Mouse (Mus musculus) intestine, embryonic 16.5 days (tissue): Measurements from ENCODE around the gene Dcakd. TPM values are rescaled to one million over a fixed set of nuclear protein-coding genes. Genes with fewer than 3 reads are reported as not detected.

ENCODE experiments used
- ATAC-seq: fragments of 200-750 bp; cut with Nextera tagmentation; 2 replicates; pipeline ENCODE4 v1.8.0; 2017; ENCODE audit warnings: moderate TSS enrichment, moderate library complexity
- H3K27ac ChIP-seq: fragments of 300-500 bp; sonication (generic); 2 replicates; pipeline ENCODE4 v1.5.1; 2014; ENCODE audit warnings: mild to moderate bottlenecking, low read length
- H3K27me3 ChIP-seq: fragments of 300-500 bp; sonication (generic); replicated peaks from 2 replicates; pipeline ENCODE4 v1.6.1; 2014; ENCODE audit warnings: low read length, control low read depth, mixed read lengths; ENCODE audit not compliant: control insufficient read depth, insufficient read depth
- H3K36me3 ChIP-seq: fragments of 300-500 bp; sonication (generic); 2 replicates; pipeline ENCODE4 v1.6.1; 2014; ENCODE audit warnings: low read length, control low read depth; ENCODE audit not compliant: control insufficient read depth, insufficient read depth
- H3K4me1 ChIP-seq: fragments of 300-500 bp; sonication (generic); 2 replicates; pipeline ENCODE4 v1.6.1; 2014; ENCODE audit warnings: low read length, control low read depth, mixed read lengths; ENCODE audit not compliant: control insufficient read depth, insufficient read depth
- H3K4me2 ChIP-seq: fragments of 300-500 bp; sonication (generic); 2 replicates; pipeline ENCODE4 v1.6.1; 2014; ENCODE audit warnings: low read depth, low read length, control low read depth
- H3K4me3 ChIP-seq: fragments of 300-500 bp; sonication (generic); 2 replicates; pipeline ENCODE4 v1.5.1; 2014; ENCODE audit warnings: mild to moderate bottlenecking, low read length
- H3K9ac ChIP-seq: fragments of 300-500 bp; sonication (generic); 2 replicates; pipeline ENCODE4 v1.6.1; 2014; ENCODE audit warnings: low read depth, low read length
- H3K9me3 ChIP-seq: fragments of 300-500 bp; sonication (generic); 2 replicates; pipeline ENCODE4 v1.6.1; 2016; ENCODE audit warnings: low read length, control low read depth; ENCODE audit not compliant: control insufficient read depth
- WGBS: fragments of 180-500 bp; shearing (Covaris S2); extraction: QIAGEN DNeasy Blood & Tissue Kit; methylation state at CpG from one replicate; pipeline ENCODE4 v1.1.7; 2014; 5-methylcytosine and 5-hydroxymethylcytosine counted together
- polyA plus RNA-seq: library from polyadenylated mRNA; unstranded; fragments of >200 nt; fragmentation: Nextera tagmentation; extraction: Ambion mirVana; gene quantifications from 2 replicates; pipeline ENCODE4 v1.2.1, GENCODE M21; 2015

Gene Dcakd
- 91.5 and 92.7 TPM in 2 replicates for polyA plus RNA-seq

DNA sequence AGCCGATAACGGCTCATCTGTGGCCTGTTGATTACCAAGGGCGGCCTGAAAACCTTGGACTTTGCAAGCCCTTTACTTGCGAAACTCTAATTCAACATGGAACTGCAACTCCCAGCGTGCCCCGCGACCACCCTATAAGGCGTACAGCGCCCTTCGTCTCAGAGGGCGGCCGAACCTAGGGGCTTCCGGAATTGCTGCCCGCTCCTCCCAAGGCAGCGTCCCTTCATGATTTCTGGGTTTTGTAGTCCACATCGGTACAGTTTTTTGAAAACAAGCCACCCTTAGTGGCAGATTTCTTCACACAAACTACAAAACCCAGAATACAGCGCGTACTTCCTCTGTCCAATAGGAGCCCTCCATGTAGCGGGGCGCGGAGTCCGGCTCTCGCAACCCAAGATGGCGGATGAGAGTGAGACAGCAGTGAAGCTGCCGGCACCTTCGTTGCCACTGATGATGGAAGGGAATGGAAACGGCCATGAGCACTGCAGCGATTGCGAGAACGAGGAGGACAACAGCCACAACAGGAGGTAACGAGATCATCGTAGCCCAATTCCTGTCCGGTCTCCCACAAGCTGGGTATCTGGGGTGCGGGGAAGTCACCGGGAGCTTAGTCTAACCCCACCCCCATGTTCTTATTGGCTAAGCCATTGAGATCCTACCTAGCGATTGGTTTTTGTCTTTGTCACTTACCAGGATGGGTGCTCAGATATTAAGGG is at the start of gene Dcakd, which contains the start of gene Nmt1:
TSS of gene Dcakd (minus strand) at position 158 of the 716 bp plus-strand sequence.
TSS of gene Nmt1 (plus strand) at position 15 of the 716 bp plus-strand sequence.
- Histone ChIP-seq H3K27ac (peak within 1 kb of the TSS; percentile 66), H3K27me3 (no peaks in the 10 kb centered on the region), H3K9ac (peak within 1 kb of the TSS; percentile 73), H3K4me1 (peaks cover 17% of the 10 kb centered on the region), H3K4me3 (peak within 1 kb of the TSS; percentile 77), H3K4me2 (peak within 1 kb of the TSS; percentile 69), H3K36me3 (no peaks in the 10 kb centered on the region), H3K9me3 (no peaks in the 10 kb centered on the region)
- peak; percentile 99 for ATAC-seq
- under 1% methylated on average over 36 of the region's 36 CpGs for WGBS

DNA sequence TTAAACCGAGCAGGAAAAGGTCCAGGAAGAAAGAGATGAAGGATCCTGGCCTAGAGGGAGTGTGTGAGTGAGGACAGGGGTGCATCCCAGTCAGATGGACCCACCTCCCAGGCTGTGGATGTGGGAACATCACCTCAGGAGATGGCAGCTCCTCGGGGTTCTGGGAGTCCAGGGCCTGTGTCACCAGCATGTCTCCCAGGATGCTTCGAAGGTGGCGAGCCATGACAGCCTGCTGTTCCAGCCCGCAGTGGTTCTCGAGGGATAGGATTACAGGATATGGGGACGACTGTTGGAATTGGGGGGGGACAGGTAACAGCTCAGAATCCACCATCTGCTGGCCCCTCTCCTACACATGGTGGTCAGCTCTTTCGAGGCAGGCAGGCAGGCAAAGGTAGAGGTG is 48.4 kb upstream of the Dcakd start:
- peaks cover 7% of the 10 kb centered on the region; the same call in 1 of the 2 replicates for H3K4me1 ChIP-seq
- ATAC-seq: no peak
- no peak overlapping the region for H3K27ac ChIP-seq
- H3K4me3 ChIP-seq: no peak overlapping the region
- no peak overlapping the region for H3K4me2 ChIP-seq
- H3K27me3 ChIP-seq: peaks cover 8% of the 10 kb centered on the region; the same call in 1 of the 2 replicates
- no peaks in the 10 kb centered on the region for H3K36me3 ChIP-seq
- H3K9me3 ChIP-seq: no peaks in the 10 kb centered on the region
- H3K9ac ChIP-seq: no peak overlapping the region
- WGBS: 82% methylated on average over 8 of the region's 8 CpGs

DNA sequence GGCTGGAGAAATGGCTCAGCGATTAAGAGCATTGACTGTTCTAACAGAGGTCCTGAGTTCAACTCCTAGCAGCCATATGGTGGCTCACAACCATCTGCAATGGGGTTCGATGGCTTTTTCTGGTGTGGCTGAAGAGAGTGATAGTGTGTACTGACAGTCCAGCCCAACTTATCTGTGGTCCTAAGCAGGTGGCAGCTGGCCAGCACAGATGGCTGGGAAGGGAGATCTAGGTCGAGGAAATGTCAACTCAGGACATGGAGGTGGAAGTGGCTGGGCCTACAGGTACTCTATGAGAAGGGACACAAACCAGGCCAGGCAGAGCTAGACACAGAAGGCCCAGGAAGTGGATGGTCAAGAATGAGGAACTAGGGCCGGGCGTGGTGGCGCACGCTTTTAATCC is 47.9 kb upstream of the Dcakd start:
- Histone ChIP-seq H3K4me1 (peaks cover 7% of the 10 kb centered on the region; the same call in 1 of the 2 replicates), H3K9me3 (no peaks in the 10 kb centered on the region), H3K4me2 (no peak overlapping the region), H3K36me3 (no peaks in the 10 kb centered on the region), H3K9ac (no peak overlapping the region), H3K27ac (no peak overlapping the region), H3K4me3 (no peak overlapping the region), H3K27me3 (0 out of 2 replicates have a peak, but pooled peaks cover 6% of the 10 kb centered on the region)
- WGBS: 90% methylated on average over 7 of the region's 7 CpGs
- no peak for ATAC-seq

DNA sequence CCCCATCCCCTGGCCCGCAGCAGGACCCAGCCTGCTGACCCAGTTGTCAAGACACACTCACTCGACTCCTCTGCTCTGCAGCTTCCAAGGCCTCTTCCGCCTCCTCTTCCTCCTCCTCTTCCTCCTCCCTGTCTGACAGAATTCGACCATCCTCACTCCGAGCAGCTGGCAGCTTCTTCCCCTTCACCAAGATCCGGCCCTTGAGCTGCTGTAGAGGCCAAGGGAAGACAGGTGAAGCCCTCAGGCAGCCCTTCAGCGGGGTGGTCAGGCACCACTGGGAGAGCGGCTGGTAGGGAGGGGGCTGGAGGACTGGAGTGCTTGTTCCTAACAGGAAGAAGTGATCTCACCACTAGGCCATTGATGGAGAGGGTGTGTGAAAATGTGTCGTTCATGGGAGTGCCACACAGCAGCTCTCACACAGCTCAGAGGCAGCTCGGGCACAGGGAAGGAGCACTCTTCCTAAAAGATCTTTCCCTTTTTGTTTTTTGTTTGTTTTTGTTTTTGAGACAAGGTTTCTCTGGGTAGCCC is 46.7 kb upstream of the Dcakd start:
- H3K9me3 ChIP-seq: no peaks in the 10 kb centered on the region
- no peaks in the 10 kb centered on the region for H3K36me3 ChIP-seq
- ATAC-seq: no peak
- WGBS: 34% methylated on average over 10 of the region's 10 CpGs
- H3K4me2 ChIP-seq: no peak overlapping the region
- no peak overlapping the region for H3K4me3 ChIP-seq
- H3K4me1 ChIP-seq: no peaks in the 10 kb centered on the region
- no peak overlapping the region for H3K27ac ChIP-seq
- H3K9ac ChIP-seq: 0 out of 2 replicates have a peak overlapping the region, but pooled peaks have one; percentile 10
- H3K27me3 ChIP-seq: no peaks in the 10 kb centered on the region

DNA sequence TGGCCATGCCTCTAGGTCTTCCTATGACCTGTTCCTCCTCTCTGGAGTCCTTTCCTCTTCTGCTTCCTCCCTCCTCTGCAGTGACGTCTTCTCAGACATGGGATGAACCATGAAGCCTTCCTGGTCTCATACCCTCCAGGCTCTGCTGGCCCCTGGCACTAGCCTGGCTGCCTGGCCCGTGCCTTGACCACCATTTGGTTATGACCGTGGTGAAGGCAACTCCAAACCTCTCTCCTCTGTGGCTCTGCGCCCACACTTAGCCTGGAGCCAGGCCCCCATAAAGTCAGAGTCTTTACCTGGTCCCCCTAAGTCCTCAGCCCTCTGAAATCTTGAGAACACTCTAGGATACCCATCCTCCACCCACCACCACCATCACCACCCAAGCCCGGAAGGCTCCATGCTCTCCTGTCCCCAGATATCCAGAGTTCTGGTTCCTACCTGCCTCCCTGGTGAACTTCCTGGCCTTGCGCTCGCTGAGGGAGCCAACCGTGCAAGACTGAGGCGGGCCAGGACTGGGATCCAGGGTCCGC is 46.1 kb upstream of the Dcakd start:
- no peaks in the 10 kb centered on the region for H3K36me3 ChIP-seq
- no peak overlapping the region for H3K4me2 ChIP-seq
- no peaks in the 10 kb centered on the region for H3K9me3 ChIP-seq
- H3K4me1 ChIP-seq: no peaks in the 10 kb centered on the region
- H3K27me3 ChIP-seq: no peaks in the 10 kb centered on the region
- no peak overlapping the region for H3K27ac ChIP-seq
- ATAC-seq: no peak
- WGBS: 62% methylated on average over 10 of the region's 10 CpGs
- no peak overlapping the region for H3K4me3 ChIP-seq
- no peak overlapping the region for H3K9ac ChIP-seq

DNA sequence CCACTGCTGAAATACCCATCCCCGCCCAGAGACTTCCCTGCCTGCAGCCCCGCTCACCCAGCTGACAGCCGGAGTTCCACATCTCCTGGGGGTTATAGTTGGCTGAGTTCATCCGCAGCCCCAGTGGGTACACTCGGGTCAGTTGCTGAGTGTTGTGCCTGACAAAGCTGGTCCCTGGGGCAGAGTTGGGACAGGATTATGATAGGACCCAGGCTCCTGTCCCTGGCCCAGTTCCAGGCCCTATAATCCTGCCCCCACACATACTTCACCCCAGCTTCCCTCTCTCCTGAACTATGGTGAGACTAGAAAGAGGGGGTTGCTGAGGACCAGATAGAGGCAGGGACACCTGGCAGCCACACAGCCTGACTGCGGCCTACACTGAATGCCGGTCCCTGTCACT is 45.5 kb upstream of the Dcakd start:
- Histone ChIP-seq H3K4me3 (no peak overlapping the region), H3K9me3 (no peaks in the 10 kb centered on the region), H3K27me3 (no peaks in the 10 kb centered on the region), H3K4me2 (no peak overlapping the region), H3K9ac (no peak overlapping the region), H3K36me3 (no peaks in the 10 kb centered on the region), H3K27ac (no peak overlapping the region), H3K4me1 (no peaks in the 10 kb centered on the region)
- ATAC-seq: no peak
- WGBS: 87% methylated on average over 7 of the region's 7 CpGs

DNA sequence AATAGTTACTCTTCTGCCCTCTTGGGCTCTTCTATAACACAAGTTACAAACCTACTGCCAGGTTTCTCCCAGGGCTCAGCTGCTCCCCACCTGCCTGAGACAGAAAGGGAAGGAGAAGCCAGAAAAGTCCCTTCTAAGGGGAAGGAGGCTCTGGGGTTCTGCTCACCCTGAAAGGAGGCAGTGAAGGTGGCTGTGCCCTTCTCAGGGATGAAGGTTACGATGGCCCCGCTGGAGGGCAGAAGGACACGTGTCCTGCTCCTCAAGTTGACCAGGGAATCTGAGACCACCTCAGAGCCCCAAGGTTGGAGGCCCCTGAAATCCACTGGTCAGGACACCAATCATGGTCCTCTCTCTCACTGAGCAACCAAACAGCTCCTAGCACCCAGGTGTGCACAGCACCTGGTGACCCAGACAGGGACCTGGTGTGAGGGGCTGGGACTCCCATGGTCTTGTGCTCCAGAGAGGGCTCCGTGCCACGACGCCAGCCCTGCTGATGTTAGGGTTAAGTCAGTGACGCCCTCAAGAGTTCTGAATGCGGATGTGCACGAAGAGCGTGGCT is 42.3 kb upstream of the Dcakd start:
- Histone ChIP-seq H3K36me3 (peaks cover 7% of the 10 kb centered on the region; the same call in 1 of the 2 replicates), H3K4me3 (no peak overlapping the region), H3K27ac (no peak overlapping the region), H3K4me1 (no peaks in the 10 kb centered on the region), H3K4me2 (no peak overlapping the region), H3K9me3 (no peaks in the 10 kb centered on the region), H3K27me3 (no peaks in the 10 kb centered on the region), H3K9ac (no peak overlapping the region)
- 93% methylated on average over 10 of the region's 10 CpGs for WGBS
- ATAC-seq: no peak

DNA sequence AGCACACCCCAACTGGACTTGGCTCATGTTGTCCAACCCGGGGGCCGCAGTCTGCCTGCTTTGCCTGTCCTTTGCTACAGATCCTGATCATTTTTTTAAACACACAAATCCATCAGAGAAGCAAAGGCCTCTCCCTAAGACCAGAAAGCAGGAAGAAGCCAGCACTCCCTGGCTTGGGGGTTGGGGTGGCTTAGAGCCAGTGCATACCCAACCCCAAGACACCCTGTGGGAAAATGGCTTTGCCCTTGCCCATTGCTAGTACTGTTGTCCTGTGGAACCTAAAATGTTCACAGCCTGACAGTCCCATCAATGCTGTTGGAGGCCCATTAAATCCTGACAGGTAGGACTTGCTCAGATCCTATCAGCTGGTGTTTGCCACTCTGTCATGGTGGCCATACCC is 41.6 kb upstream of the Dcakd start:
- Histone ChIP-seq H3K4me3 (no peak overlapping the region), H3K9ac (no peak overlapping the region), H3K27me3 (no peaks in the 10 kb centered on the region), H3K27ac (no peak overlapping the region), H3K36me3 (peaks cover 11% of the 10 kb centered on the region; the same call in 1 of the 2 replicates), H3K9me3 (no peaks in the 10 kb centered on the region), H3K4me2 (no peak overlapping the region), H3K4me1 (no peaks in the 10 kb centered on the region)
- 96% methylated on average over 2 of the region's 2 CpGs for WGBS
- no peak for ATAC-seq

DNA sequence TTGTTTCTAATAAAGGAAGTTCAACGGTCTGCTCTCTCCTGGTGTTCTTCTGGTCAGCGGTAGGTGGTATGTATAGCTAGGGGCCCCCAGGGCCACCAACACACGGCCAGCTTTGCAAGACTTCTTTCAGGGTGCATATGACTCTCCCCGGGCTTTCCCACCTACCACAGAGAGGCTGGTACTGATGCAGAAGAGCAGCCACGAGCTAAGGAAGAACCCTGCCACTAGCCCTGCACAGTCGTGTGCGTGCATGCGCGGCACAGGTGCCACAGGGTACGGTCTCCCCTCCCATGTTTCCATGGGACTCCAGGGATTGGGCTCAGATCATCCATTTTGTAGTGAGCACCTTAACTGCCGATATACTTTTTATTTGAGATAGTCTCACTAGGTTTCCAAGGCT is 40.8 kb upstream of the Dcakd start:
- no peak for ATAC-seq
- WGBS: 94% methylated on average over 11 of the region's 11 CpGs
- H3K9me3 ChIP-seq: no peaks in the 10 kb centered on the region
- no peak overlapping the region for H3K9ac ChIP-seq
- no peak overlapping the region for H3K4me3 ChIP-seq
- H3K27me3 ChIP-seq: no peaks in the 10 kb centered on the region
- no peak overlapping the region for H3K27ac ChIP-seq
- H3K4me1 ChIP-seq: no peaks in the 10 kb centered on the region
- no peak overlapping the region for H3K4me2 ChIP-seq
- peaks cover 15% of the 10 kb centered on the region; the same call in 1 of the 2 replicates for H3K36me3 ChIP-seq
